Mouse (Mus musculus) liver, embryonic 16.5 days (tissue): ENCODE measurements around the gene Phf21a. TPM values are rescaled to one million over a fixed set of nuclear protein-coding genes. Genes with fewer than 3 reads are reported as not detected.
A peak's percentile ranks its signal among the peaks of the same experiment; 100 is the strongest.

Source experiments
- ATAC-seq: fragments of 200-750 bp; cut with Nextera tagmentation; 2 replicates; pipeline ENCODE4 v1.8.0; 2017; ENCODE audit warnings: low read depth, mild to moderate bottlenecking, moderate number of reproducible peaks, moderate library complexity
- H3K27ac ChIP-seq: fragments of 300-500 bp; sonication (generic); 2 replicates; pipeline ENCODE4 v1.5.1; 2014; ENCODE audit warnings: mild to moderate bottlenecking, low read length
- H3K27me3 ChIP-seq: fragments of 300-500 bp; sonication (generic); 2 replicates; pipeline ENCODE4 v1.6.1; 2014; ENCODE audit warnings: low read depth, low read length, mixed read lengths; ENCODE audit not compliant: control insufficient read depth, insufficient read depth
- H3K36me3 ChIP-seq: fragments of 300-500 bp; sonication (generic); 2 replicates; pipeline ENCODE4 v1.6.1; 2014; ENCODE audit warnings: mild to moderate bottlenecking; ENCODE audit not compliant: control insufficient read depth, insufficient read depth
- H3K4me1 ChIP-seq: fragments of 300-500 bp; sonication (generic); 2 replicates; pipeline ENCODE4 v1.6.1; 2014; ENCODE audit warnings: low read depth, low read length, mixed read lengths; ENCODE audit not compliant: control insufficient read depth
- H3K4me2 ChIP-seq: fragments of 300-500 bp; sonication (generic); 2 replicates; pipeline ENCODE4 v1.6.1; 2014; ENCODE audit warnings: low read depth, low read length, mixed read lengths
- H3K4me3 ChIP-seq: fragments of 300-500 bp; sonication (generic); 2 replicates; pipeline ENCODE4 v1.5.1; 2014; ENCODE audit warnings: low read depth, mild to moderate bottlenecking, low read length
- H3K9ac ChIP-seq: fragments of 300-500 bp; sonication (generic); 2 replicates; pipeline ENCODE4 v1.6.1; 2014; ENCODE audit warnings: low read depth, low read length
- H3K9me3 ChIP-seq: fragments of 300-500 bp; sonication (generic); replicated peaks from 2 replicates; pipeline ENCODE4 v1.6.1; 2016; ENCODE audit warnings: low read length; ENCODE audit not compliant: control insufficient read depth
- WGBS: fragments of 180-500 bp; shearing (Covaris S2); extraction: QIAGEN DNeasy Blood & Tissue Kit; methylation state at CpG from one replicate; pipeline ENCODE4 v1.1.7; 2014; ENCODE audit not compliant: insufficient replicate concordance; 5-methylcytosine and 5-hydroxymethylcytosine counted together
- polyA plus RNA-seq: library from polyadenylated mRNA; unstranded; fragments of >200 nt; fragmentation: Nextera tagmentation; extraction: Ambion mirVana; gene quantifications from 2 replicates; pipeline ENCODE4 v1.2.1, GENCODE M21; 2015

Phf21a gene
- polyA plus RNA-seq, 1 experiment from 2014 or later, result 2.8 TPM

DNA sequence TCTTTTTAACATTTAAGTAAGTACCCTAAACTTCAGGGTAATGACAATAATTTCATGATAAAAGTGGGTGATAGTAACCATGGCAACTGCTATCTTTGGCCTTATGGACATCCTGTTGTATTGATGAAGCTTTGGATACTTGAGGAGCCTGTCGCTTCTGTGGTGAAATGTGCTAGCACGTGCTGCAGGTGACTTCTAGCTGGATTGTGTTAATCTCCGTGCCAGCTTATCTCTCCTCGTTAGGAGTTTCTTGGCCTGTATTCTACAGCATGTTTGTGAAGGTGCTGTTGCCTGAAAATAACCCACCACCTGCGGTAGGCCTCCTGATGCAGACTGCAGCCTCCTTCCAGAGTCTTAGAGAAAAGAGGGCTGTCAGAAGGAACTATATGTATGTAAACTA, 98.0 kb downstream of the Phf21a start:
- 46% methylated on average over 5 of the region's 5 CpGs for WGBS
- Histone ChIP-seq H3K36me3 (no peaks in the 10 kb centered on the region), H3K9me3 (no peaks in the 10 kb centered on the region), H3K4me3 (no peak overlapping the region), H3K27me3 (no peaks in the 10 kb centered on the region), H3K4me2 (no peak overlapping the region), H3K27ac (no peak overlapping the region), H3K4me1 (peaks cover 2% of the 10 kb centered on the region; the same call in 1 of the 2 replicates), H3K9ac (no peak overlapping the region)
- no peak for ATAC-seq

DNA sequence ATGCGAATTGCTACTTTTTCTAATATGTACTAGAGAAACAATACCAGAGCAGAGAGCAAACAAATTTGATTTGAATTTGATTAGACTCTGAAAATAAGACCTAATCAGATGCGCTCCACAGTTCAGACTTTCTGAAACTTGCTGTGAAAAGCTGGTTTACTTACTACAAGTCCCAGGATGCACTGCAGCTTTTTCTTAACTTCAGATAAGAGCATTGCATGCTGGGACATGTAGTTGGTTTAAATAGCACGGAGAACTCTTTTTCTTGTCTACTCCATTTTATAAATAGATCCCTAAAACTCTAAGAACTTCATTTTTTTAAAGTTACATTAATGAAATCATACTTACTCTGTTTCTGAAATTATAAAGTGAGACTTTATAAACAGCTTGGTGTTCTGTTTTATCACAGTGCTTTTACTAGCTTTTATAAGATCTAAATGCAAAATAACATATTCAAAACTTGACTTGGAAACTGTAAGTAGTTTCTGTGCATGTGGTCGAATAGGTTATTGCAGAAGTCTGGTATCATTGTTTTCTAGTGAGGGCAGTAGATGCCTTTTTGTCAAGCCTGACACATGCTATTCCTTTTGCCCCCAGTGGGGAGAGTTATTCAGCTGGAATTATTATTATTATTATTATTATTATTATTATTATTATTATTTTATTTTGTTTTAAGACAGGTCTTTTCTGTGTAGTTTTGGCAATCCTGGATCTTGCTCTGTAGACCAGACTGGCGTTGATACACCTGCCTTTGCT, 99.1 kb downstream of the Phf21a start:
- Histone ChIP-seq H3K4me3 (no peak overlapping the region), H3K4me1 (peaks cover 2% of the 10 kb centered on the region; the same call in 1 of the 2 replicates), H3K27ac (no peak overlapping the region), H3K9me3 (no peaks in the 10 kb centered on the region), H3K9ac (no peak overlapping the region), H3K4me2 (no peak overlapping the region), H3K36me3 (no peaks in the 10 kb centered on the region), H3K27me3 (no peaks in the 10 kb centered on the region)
- ATAC-seq, result 0 out of 2 replicates have a peak, but pooled peaks have one; percentile 32
- WGBS, result 55% methylated on average over 5 of the region's 5 CpGs

DNA sequence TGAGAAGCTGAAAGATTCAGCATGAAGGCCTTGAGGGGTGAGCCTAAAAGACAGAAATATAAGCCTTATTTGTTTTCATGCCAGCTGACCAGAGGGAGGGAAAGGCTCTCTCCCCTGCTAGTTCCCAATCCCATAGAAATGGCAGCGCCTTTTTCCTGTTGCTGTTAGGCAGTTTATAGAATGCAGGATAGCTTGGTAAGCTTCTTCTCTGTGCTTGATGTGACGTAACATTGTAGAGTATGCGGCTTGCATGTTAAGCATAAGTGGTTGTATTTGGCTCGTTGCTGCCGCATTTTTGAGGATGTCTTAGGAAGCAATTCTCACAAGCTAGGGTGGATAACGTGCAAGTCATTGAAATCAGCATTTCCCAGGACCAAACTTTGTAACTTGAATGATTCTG, 105.2 kb downstream of the Phf21a start:
- 62% methylated on average over 6 of the region's 6 CpGs for whole genome bisulfite sequencing
- no peak overlapping the region for H3K27ac ChIP-seq
- no peaks in the 10 kb centered on the region for H3K9me3 ChIP-seq
- no peaks in the 10 kb centered on the region for H3K27me3 ChIP-seq
- no peaks in the 10 kb centered on the region for H3K4me1 ChIP-seq
- H3K4me3 ChIP-seq, result no peak overlapping the region
- H3K9ac ChIP-seq, result no peak overlapping the region
- ATAC-seq, result no peak
- H3K4me2 ChIP-seq, result no peak overlapping the region
- H3K36me3 ChIP-seq, result no peaks in the 10 kb centered on the region

DNA sequence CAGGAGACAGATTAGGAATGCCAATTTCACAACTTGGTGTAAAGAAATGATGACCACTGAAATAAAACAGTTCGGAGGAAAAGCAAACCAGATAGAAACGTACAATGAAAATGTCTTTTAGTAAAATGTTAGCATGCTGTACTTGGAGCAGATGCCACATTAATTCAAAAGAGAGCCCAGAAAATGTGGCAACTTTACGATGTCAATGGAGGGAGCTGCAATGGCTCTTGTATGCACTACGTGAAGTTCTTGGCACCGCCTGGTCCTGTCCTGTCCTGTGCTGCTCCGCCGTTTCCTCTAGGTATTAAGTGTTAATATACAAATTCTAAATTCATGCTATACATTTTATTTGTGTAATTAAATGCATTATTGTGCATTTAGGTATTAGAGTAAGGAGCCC, 105.8 kb downstream of the Phf21a start:
- WGBS, result 80% methylated on average over 7 of the region's 7 CpGs
- Histone ChIP-seq H3K9ac (no peak overlapping the region), H3K36me3 (no peaks in the 10 kb centered on the region), H3K4me3 (no peak overlapping the region), H3K4me2 (no peak overlapping the region), H3K27ac (no peak overlapping the region), H3K9me3 (no peaks in the 10 kb centered on the region), H3K4me1 (no peaks in the 10 kb centered on the region), H3K27me3 (no peaks in the 10 kb centered on the region)
- ATAC-seq, result no peak

DNA sequence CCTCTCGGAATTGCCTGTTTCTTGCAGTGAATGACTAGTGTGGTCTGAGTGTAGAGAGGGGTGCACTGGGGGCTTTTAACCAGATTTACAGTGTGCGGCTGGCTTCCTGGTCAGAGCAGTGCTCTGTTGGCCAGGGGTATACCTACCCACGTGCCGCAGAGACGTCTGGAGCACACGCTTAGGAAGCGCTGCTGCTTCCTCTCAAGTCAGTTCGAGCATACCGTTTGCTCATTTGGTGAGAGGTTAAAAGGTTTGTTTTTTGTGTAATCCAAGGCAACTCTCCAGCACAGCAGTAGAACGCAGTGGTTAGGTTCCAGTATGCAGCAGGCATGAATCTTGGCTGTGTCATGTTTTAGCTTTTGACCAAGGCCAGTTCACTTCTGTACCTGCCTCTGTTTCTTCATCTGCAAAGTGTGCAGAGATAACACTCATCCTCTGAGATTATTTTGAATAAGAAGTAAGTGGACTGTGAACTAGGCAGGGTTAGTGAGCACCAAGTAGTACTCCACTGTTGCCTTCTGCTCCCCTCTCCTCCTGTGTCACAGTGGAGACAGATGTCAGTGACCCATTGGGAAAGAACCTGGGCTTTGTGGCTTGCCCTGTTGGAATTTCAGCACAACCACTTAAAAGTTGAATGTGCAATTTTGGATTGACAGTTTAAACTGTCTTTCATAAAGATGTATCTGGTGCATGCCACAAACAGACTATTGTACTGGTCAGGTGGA, 106.8 kb downstream of the Phf21a start:
- 40% methylated on average over 10 of the region's 10 CpGs for WGBS

DNA sequence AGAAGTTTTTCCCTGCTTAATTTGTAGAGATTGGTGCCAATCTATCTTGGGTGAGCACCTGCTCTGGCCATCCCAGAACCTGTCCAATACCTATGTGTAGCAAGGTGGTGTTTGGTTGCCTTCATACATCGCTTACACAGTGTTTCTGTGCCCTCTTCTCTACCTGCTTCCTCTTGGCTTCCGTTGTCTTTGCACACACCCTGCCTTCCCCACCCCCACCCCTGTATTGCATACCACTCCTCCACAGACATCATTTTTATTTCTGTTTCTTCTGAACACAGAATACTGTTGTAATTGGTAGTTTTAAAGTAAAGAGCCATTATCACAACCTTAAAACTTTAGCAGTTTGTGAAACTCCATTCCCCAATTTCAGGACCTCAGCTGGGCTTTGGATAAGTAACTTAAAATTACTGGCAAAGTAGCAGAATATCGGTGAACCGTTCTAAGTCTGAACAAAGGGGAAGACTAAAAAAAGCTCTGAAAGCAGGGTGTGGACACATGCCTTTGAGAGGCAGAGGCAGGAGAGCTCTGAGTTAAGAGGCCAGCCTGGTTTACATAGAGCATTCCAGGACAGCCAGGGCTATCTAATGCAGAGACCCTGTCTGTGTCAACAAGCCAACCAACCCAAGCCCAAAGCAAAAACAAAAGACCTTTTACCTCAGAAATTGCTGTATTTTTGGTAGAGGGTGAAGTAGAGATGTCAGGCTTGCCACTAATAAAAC, 109.6 kb downstream of the Phf21a start:
- ATAC-seq, result no peak
- H3K9ac ChIP-seq, result no peak overlapping the region
- no peaks in the 10 kb centered on the region for H3K9me3 ChIP-seq
- no peaks in the 10 kb centered on the region for H3K4me1 ChIP-seq
- H3K27me3 ChIP-seq, result no peaks in the 10 kb centered on the region
- H3K4me2 ChIP-seq, result no peak overlapping the region
- H3K4me3 ChIP-seq, result no peak overlapping the region
- H3K36me3 ChIP-seq, result no peaks in the 10 kb centered on the region
- no peak overlapping the region for H3K27ac ChIP-seq
- WGBS, result 15% methylated on average over 4 of the region's 4 CpGs

More for the DNA sequence above, 106.8 kb downstream of the Phf21a start:
- Histone ChIP-seq H3K9me3 (no peaks in the 10 kb centered on the region), H3K4me2 (no peak overlapping the region), H3K4me1 (no peaks in the 10 kb centered on the region), H3K9ac (no peak overlapping the region), H3K4me3 (no peak overlapping the region), H3K36me3 (no peaks in the 10 kb centered on the region), H3K27ac (no peak overlapping the region), H3K27me3 (no peaks in the 10 kb centered on the region)
- ATAC-seq, result no peak

DNA sequence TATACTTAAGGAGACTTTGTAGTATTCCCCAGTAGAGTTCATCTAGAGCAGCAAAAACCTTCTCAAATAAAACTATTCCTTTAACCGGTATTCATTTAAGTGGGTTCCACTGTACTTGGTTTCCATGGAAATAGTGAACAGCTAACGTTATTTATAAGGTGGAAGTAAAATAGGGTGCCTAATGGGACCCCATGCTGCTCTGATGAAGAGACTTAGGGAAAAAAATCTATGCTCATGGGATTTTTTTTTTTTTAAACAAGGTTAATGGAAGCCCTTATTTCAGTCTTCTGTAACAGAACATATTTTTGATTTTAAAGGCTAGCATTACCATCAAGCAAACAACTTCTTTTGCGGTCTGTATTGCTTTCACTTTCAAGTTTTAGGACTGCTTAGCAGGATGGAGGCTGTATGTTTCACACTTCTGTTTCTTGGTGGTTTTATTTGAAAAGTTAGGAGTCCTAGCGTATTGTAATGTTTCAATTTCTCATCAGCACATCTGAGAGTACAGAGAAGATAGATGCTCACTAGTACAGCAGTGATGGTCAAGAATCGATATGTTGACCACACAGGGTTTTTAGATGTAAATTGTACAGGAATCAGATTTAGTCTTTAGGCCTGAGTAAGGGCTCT, 112.2 kb downstream of the Phf21a start:
- Histone ChIP-seq H3K27me3 (no peaks in the 10 kb centered on the region), H3K4me2 (no peak overlapping the region), H3K27ac (no peak overlapping the region), H3K9me3 (no peaks in the 10 kb centered on the region), H3K4me1 (no peaks in the 10 kb centered on the region), H3K4me3 (no peak overlapping the region), H3K9ac (no peak overlapping the region), H3K36me3 (no peaks in the 10 kb centered on the region)
- WGBS, result 62% methylated on average over 5 of the region's 5 CpGs
- no peak for ATAC-seq

DNA sequence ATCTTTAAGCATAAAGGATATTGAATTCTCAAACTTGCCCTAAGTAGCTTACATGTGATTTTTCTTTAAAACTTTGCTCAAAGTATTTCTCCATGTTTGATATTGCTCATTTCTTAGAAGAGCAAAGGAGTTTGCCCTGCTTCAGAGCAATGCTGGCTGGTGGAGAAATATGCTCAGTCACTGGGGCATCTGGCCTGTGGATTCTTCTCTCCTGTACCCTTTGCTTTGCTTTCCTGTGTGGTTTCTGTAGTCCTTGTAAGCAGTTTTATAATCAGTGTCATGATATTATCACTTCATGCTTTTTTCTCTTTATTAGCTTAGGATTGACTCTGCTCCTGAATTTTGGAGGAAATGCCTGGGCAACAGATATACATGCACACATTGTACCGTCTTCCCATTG, 117.5 kb downstream of the Phf21a start:
- 67% methylated on average over 1 of the region's 1 CpGs for WGBS
- H3K36me3 ChIP-seq, result no peaks in the 10 kb centered on the region
- no peak overlapping the region for H3K4me2 ChIP-seq
- no peak overlapping the region for H3K9ac ChIP-seq
- no peak for ATAC-seq
- H3K27ac ChIP-seq, result no peak overlapping the region
- no peak overlapping the region for H3K4me3 ChIP-seq
- H3K9me3 ChIP-seq, result no peaks in the 10 kb centered on the region
- no peaks in the 10 kb centered on the region for H3K4me1 ChIP-seq
- no peaks in the 10 kb centered on the region for H3K27me3 ChIP-seq
